Mouse (Mus musculus) intestine, embryonic 16.5 days (tissue): ENCODE measurements around the gene Col15a1. TPM values are rescaled to one million over a fixed set of nuclear protein-coding genes. Genes with fewer than 3 reads are reported as not detected.
A peak's percentile ranks its signal among the peaks of the same experiment; 100 is the strongest.

Source experiments
- ATAC-seq: fragments of 200-750 bp; cut with Nextera tagmentation; 2 replicates; pipeline ENCODE4 v1.8.0; 2017; ENCODE audit warnings: moderate TSS enrichment, moderate library complexity
- H3K27ac ChIP-seq: fragments of 300-500 bp; sonication (generic); 2 replicates; pipeline ENCODE4 v1.5.1; 2014; ENCODE audit warnings: mild to moderate bottlenecking, low read length
- H3K27me3 ChIP-seq: fragments of 300-500 bp; sonication (generic); replicated peaks from 2 replicates; pipeline ENCODE4 v1.6.1; 2014; ENCODE audit warnings: low read length, control low read depth, mixed read lengths; ENCODE audit not compliant: control insufficient read depth, insufficient read depth
- H3K36me3 ChIP-seq: fragments of 300-500 bp; sonication (generic); 2 replicates; pipeline ENCODE4 v1.6.1; 2014; ENCODE audit warnings: low read length, control low read depth; ENCODE audit not compliant: control insufficient read depth, insufficient read depth
- H3K4me1 ChIP-seq: fragments of 300-500 bp; sonication (generic); 2 replicates; pipeline ENCODE4 v1.6.1; 2014; ENCODE audit warnings: low read length, control low read depth, mixed read lengths; ENCODE audit not compliant: control insufficient read depth, insufficient read depth
- H3K4me2 ChIP-seq: fragments of 300-500 bp; sonication (generic); 2 replicates; pipeline ENCODE4 v1.6.1; 2014; ENCODE audit warnings: low read depth, low read length, control low read depth
- H3K4me3 ChIP-seq: fragments of 300-500 bp; sonication (generic); 2 replicates; pipeline ENCODE4 v1.5.1; 2014; ENCODE audit warnings: mild to moderate bottlenecking, low read length
- H3K9ac ChIP-seq: fragments of 300-500 bp; sonication (generic); 2 replicates; pipeline ENCODE4 v1.6.1; 2014; ENCODE audit warnings: low read depth, low read length
- H3K9me3 ChIP-seq: fragments of 300-500 bp; sonication (generic); 2 replicates; pipeline ENCODE4 v1.6.1; 2016; ENCODE audit warnings: low read length, control low read depth; ENCODE audit not compliant: control insufficient read depth
- WGBS: fragments of 180-500 bp; shearing (Covaris S2); extraction: QIAGEN DNeasy Blood & Tissue Kit; methylation state at CpG from one replicate; pipeline ENCODE4 v1.1.7; 2014; 5-methylcytosine and 5-hydroxymethylcytosine counted together
- polyA plus RNA-seq: library from polyadenylated mRNA; unstranded; fragments of >200 nt; fragmentation: Nextera tagmentation; extraction: Ambion mirVana; gene quantifications from 2 replicates; pipeline ENCODE4 v1.2.1, GENCODE M21; 2015

Gene Col15a1
- polyA plus RNA-seq, 1 experiment from 2014 or later, result 12.7 TPM

DNA sequence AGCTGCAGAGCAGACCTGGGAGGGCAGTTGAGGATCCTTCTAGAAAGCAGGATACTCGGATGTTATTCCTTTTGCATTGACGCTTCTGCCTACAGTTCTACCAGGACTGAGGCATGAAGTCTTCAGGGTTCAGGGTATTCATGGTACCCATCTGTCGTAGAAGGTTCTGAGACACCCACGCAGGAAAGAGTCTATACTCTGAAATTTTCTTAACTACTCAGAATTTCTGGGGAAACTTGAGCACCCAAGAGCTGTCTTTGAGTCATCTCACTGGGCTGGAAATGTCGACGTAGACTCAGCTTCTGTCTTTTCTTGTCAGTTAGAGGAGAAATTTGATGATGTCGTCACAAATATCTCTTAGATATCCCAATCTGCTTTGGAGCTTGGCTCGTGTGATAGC lies 65.8 kb downstream of the Col15a1 start:
- Histone ChIP-seq H3K27ac (no peak overlapping the region), H3K4me2 (no peak overlapping the region), H3K9me3 (no peaks in the 10 kb centered on the region), H3K36me3 (no peaks in the 10 kb centered on the region), H3K4me1 (no peaks in the 10 kb centered on the region), H3K27me3 (no peaks in the 10 kb centered on the region), H3K9ac (no peak overlapping the region), H3K4me3 (no peak overlapping the region)
- no peak for ATAC-seq
- 87% methylated on average over 8 of the region's 8 CpGs for WGBS

DNA sequence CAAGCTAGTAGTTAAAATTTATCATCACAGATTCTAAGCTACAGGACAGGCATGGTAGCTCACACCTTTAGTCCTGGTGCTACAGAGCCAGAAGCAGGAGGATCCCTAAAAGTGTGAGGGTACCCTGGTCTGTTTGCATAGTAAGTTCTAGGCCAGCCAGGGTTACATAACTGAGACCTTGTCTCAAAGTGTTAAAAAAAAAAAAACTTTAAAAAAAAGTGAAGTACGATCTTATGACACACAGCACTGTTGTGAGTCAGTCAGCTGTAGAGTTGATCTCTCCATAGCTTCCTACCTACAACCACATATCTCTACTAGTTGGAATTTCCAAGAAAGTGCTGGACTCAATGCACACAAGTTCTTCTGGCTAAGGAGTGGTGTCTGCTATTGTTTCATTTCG lies 67.0 kb downstream of the Col15a1 start:
- Histone ChIP-seq H3K9me3 (no peaks in the 10 kb centered on the region), H3K27me3 (no peaks in the 10 kb centered on the region), H3K27ac (no peak overlapping the region), H3K4me2 (no peak overlapping the region), H3K36me3 (no peaks in the 10 kb centered on the region), H3K4me1 (no peaks in the 10 kb centered on the region), H3K9ac (no peak overlapping the region), H3K4me3 (no peak overlapping the region)
- no peak for ATAC-seq
- WGBS, result 81% methylated on average over 2 of the region's 2 CpGs

DNA sequence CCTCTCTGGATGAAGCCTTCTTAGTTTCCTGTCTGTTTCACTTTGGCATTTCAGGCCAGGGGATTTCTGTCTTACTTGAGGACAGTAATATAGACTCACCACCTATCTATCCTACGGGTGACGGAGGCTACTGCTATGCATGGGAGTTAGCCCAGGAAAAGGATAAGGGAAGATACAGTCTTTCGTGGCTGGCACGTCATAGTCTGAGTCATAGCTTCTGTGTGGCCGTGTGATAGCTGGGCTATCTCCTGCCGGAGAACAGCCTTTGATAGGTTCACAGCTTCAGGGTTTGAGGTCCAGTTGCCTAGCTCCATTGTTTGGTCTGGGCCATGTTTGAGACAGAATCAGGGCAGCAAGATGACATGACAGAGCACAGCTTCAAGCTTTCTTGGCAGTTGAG lies 70.4 kb downstream of the Col15a1 start:
- Histone ChIP-seq H3K9ac (no peak overlapping the region), H3K9me3 (no peaks in the 10 kb centered on the region), H3K27me3 (no peaks in the 10 kb centered on the region), H3K27ac (no peak overlapping the region), H3K4me2 (no peak overlapping the region), H3K4me3 (no peak overlapping the region), H3K4me1 (no peaks in the 10 kb centered on the region), H3K36me3 (no peaks in the 10 kb centered on the region)
- ATAC-seq, result peak; percentile 29; the same call in 1 of the 2 replicates
- 76% methylated on average over 6 of the region's 6 CpGs for whole genome bisulfite sequencing

DNA sequence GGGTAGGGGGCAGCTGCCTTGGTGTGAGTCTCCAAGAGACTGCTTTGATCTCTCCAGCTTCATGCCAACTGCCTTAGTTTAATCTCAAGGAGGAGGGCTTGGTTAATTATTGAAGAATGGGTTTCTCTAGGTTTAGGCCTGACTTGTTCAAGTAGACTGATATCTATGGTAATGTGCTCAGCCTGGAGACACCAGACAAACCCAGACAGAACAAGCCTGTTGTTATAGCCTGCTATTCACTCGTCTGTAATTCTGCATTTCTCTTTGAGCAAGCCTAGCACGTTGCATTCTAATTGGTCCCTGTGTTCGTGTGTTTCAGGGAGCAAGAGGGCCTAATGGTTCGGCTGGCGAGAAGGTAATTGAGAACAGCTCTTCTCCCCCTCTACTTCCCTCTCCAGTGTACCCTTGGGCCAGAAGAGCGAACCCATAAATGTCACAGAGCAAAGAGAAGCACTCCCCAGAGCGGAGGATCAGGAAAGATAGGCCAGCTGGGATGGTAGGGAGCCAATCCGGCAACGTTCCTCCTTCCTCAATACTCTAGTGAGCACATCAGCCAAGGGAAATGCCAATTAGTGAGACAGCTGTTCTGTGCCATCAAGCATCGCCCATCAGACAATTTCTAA lies 71.2 kb downstream of the Col15a1 start:
- Histone ChIP-seq H3K4me1 (no peaks in the 10 kb centered on the region), H3K36me3 (no peaks in the 10 kb centered on the region), H3K9ac (no peak overlapping the region), H3K27me3 (no peaks in the 10 kb centered on the region), H3K4me3 (no peak overlapping the region), H3K9me3 (no peaks in the 10 kb centered on the region), H3K27ac (no peak overlapping the region), H3K4me2 (no peak overlapping the region)
- 58% methylated on average over 10 of the region's 10 CpGs for WGBS
- ATAC-seq, result peak; percentile 80

DNA sequence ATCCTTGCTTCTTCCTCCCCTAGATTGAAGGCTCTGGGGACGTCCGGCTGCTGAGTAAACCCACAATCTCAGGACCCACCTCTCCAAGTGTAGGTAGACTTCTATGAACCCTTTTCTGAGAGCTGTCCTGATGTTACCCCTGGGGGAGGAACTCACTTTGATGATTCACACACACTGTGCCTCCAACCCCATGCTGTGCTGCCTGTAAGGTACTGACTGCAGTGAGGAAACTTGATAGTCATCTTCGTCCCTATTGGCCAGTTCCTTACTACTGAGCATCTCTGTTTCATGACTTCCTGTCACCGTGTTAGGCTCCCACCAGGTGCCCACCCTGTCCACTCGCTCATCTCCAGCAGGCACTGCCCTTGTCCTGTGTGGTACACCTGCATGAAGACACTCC lies 72.2 kb downstream of the Col15a1 start:
- Histone ChIP-seq H3K36me3 (no peaks in the 10 kb centered on the region), H3K9ac (no peak overlapping the region), H3K27ac (no peak overlapping the region), H3K4me2 (no peak overlapping the region), H3K4me1 (peaks cover 6% of the 10 kb centered on the region; the same call in 1 of the 2 replicates), H3K4me3 (no peak overlapping the region), H3K9me3 (no peaks in the 10 kb centered on the region), H3K27me3 (no peaks in the 10 kb centered on the region)
- no peak for ATAC-seq
- 90% methylated on average over 5 of the region's 5 CpGs for WGBS

DNA sequence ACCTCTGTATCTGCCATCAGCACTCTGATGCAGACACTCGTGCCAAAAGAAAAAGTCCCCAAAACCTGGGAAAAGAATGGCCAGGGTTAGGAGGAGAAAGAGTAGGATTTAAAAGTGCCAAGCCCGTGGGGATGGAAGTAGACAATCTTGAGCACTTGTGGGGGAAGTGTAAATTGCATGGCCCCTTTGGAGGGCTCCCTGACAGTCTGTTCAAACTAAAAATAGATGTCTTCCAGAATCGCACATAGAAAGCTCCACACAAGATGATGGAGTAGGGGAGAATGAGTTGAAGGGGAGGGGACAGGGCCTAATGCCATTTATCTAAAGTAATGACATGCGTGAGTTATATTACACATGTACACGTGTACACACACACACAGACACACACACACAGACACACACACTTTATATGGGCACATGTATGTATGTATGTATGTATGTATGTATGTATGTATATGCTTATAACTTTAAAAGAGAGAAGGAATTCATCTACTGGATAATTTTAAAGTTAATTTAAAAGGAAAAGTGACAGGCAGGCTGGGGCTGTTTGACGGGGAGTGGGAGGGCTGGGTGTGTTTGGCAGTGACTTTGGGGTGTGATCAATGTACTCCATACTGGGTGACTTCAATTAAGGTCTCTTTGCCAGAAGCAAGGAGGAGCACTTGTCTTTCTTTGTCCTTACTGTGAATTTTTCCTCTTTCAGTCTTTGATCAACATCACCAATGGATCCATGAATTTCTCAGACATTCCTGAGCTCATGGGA lies 74.1 kb downstream of the Col15a1 start:
- no peaks in the 10 kb centered on the region for H3K9me3 ChIP-seq
- ATAC-seq, result no peak
- H3K4me2 ChIP-seq, result no peak overlapping the region
- no peak overlapping the region for H3K9ac ChIP-seq
- peaks cover 13% of the 10 kb centered on the region for H3K4me1 ChIP-seq
- H3K27ac ChIP-seq, result no peak overlapping the region
- no peaks in the 10 kb centered on the region for H3K36me3 ChIP-seq
- WGBS, result 68% methylated on average over 6 of the region's 6 CpGs
- H3K4me3 ChIP-seq, result no peak overlapping the region
- H3K27me3 ChIP-seq, result no peaks in the 10 kb centered on the region

DNA sequence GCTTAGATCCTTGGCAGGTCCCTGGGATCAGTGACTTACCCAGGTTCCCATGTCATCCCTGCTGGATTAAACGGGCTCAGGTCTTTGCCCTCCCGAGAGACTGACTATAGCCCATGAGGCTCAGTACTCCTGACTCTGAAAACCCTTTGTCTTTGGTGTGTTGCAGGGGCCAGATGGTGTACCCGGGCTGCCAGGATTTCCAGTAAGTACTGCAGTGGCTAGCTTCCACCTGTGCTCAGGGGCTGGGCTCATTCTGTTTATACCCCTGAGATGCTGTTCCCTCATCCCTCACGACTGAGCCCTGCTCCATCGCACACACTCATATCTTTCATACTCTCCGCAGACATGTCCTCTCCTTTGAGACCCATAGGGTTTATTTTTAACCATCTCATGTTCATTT lies 76.3 kb downstream of the Col15a1 start:
- 68% methylated on average over 6 of the region's 6 CpGs for WGBS
- Histone ChIP-seq H3K4me3 (no peak overlapping the region), H3K4me2 (no peak overlapping the region), H3K36me3 (no peaks in the 10 kb centered on the region), H3K27me3 (no peaks in the 10 kb centered on the region), H3K9me3 (no peaks in the 10 kb centered on the region), H3K4me1 (peaks cover 13% of the 10 kb centered on the region), H3K9ac (no peak overlapping the region), H3K27ac (no peak overlapping the region)
- ATAC-seq, result no peak

DNA sequence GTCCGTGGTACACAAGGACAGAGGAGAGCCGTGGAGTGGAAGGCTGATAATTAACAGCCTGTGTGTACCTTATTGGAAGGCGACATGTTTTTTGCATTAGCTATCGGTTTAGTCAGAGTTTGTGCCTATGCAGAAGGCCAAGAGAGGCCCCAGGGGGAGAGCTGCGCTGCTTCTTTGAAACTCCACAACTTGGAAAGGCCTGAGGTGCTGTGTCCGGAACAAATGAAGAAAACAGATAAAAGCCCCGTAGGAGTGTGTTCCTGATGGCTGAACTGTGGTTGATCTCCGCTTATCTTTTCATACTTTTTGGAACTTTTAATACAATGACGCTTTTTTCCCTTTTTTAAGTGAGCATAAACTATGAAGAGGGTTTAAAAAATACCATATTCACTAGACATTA lies 76.9 kb downstream of the Col15a1 start:
- no peak for ATAC-seq
- H3K9ac ChIP-seq, result no peak overlapping the region
- no peak overlapping the region for H3K4me3 ChIP-seq
- H3K36me3 ChIP-seq, result no peaks in the 10 kb centered on the region
- H3K9me3 ChIP-seq, result no peaks in the 10 kb centered on the region
- no peaks in the 10 kb centered on the region for H3K27me3 ChIP-seq
- WGBS, result 55% methylated on average over 9 of the region's 9 CpGs
- H3K27ac ChIP-seq, result no peak overlapping the region
- H3K4me1 ChIP-seq, result peaks cover 13% of the 10 kb centered on the region
- H3K4me2 ChIP-seq, result no peak overlapping the region

DNA sequence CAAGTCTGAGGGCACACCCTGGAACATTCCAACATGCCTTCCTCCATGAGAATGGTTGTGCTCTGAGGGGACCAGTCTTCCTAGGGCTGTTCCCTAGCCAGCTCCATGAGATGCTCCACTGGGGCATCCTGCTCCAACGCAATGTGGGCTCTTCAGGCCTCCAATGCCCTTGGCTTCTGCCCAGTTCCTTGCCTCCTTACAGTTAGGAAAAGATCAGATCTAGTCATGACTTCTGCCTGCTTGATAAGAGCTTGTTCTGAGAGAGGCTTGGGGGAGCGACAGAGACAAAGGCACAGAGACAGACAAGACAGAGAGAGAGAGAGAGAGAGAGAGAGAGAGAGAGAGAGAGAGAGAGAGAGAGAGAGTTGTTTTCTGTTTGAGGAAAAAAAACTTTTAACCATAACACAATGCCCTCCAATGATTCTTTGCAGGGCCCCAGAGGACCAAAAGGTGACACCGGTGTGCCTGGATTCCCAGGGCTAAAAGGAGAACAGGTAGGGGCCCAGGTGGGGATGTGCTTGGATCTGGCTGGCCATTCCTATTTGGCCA lies 78.7 kb downstream of the Col15a1 start:
- Histone ChIP-seq H3K36me3 (no peaks in the 10 kb centered on the region), H3K27ac (no peak overlapping the region), H3K4me3 (no peak overlapping the region), H3K4me1 (peaks cover 16% of the 10 kb centered on the region), H3K4me2 (no peak overlapping the region), H3K9me3 (no peaks in the 10 kb centered on the region), H3K9ac (no peak overlapping the region), H3K27me3 (no peaks in the 10 kb centered on the region)
- 92% methylated on average over 3 of the region's 3 CpGs for WGBS
- ATAC-seq, result no peak
